Mouse (Mus musculus): ENCODE measurements at regions not wholly inside any gene's neighbourhood (a gene's known extent, or its start where the extent isn't known, plus 50 kb on each side); places are given as distances from the start of the nearest gene placed in this dataset.

DNA sequence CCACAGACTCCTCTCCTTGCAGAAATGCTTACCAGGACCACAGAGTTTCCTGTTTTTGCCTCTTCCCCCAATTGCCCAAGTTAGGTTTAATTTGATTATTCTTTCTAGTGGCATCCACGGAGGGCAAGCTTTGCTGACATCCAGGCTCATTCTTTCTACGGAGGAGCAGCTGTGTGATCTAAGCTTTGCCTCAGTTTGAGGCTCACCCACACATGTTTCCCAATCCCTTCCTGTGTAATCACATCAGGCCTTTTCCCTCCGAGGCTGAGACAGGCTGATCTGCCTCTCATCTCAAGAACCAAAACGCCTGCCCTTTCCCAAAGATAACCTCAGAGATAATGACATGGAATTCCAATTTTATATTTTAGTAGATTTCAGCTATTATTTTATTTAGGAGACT is 107.4 kb upstream of the Zfp648 start:
- 69% methylated on average over 4 of the region's 4 CpGs for WGBS
- Histone ChIP-seq H3K36me3 (ENCODE audit: insufficient read depth, low read length) (no peaks in the 10 kb centered on the region), H3K4me3 (ENCODE audit: low read length) (no peak overlapping the region), H3K9me3 (ENCODE audit: low read length) (no peaks in the 10 kb centered on the region), H3K27me3 (ENCODE audit: insufficient read depth, low read length) (no peaks in the 10 kb centered on the region), H3K27ac (ENCODE audit: low read length) (no peak overlapping the region), H3K4me1 (ENCODE audit: insufficient read depth, low read length) (no peaks in the 10 kb centered on the region), H3K4me2 (replicated peaks; ENCODE audit: low read depth, low read length) (no peak overlapping the region), H3K9ac (replicated peaks; ENCODE audit: low read length) (no peak overlapping the region)
- no peak for ATAC-seq (ENCODE audit: low FRiP score, low TSS enrichment)

GRCm38 (mm10) chr1:154094357-154094756 is 106.6 kb upstream of the Zfp648 start:
- 80% methylated on average over 5 of the region's 5 CpGs for WGBS

GRCm38 (mm10) chr1:154096113-154096512 is 104.9 kb upstream of the Zfp648 start:
- Histone ChIP-seq H3K27me3 (ENCODE audit: insufficient read depth, low read length) (no peaks in the 10 kb centered on the region), H3K27ac (ENCODE audit: low read length) (no peak overlapping the region), H3K4me2 (replicated peaks; ENCODE audit: low read depth, low read length) (no peak overlapping the region), H3K4me1 (ENCODE audit: insufficient read depth, low read length) (no peaks in the 10 kb centered on the region), H3K36me3 (ENCODE audit: insufficient read depth, low read length) (no peaks in the 10 kb centered on the region), H3K9me3 (ENCODE audit: low read length) (no peaks in the 10 kb centered on the region), H3K9ac (replicated peaks; ENCODE audit: low read length) (no peak overlapping the region), H3K4me3 (ENCODE audit: low read length) (no peak overlapping the region)
- no peak for ATAC-seq (ENCODE audit: low FRiP score, low TSS enrichment)
- 86% methylated on average over 7 of the region's 7 CpGs for WGBS

More at GRCm38 (mm10) chr1:154094357-154094756, 106.6 kb upstream of the Zfp648 start:
- Histone ChIP-seq H3K27ac (ENCODE audit: low read length) (no peak overlapping the region), H3K9me3 (ENCODE audit: low read length) (no peaks in the 10 kb centered on the region), H3K4me3 (ENCODE audit: low read length) (no peak overlapping the region), H3K4me2 (replicated peaks; ENCODE audit: low read depth, low read length) (no peak overlapping the region), H3K36me3 (ENCODE audit: insufficient read depth, low read length) (no peaks in the 10 kb centered on the region), H3K4me1 (ENCODE audit: insufficient read depth, low read length) (no peaks in the 10 kb centered on the region), H3K9ac (replicated peaks; ENCODE audit: low read length) (no peak overlapping the region), H3K27me3 (ENCODE audit: insufficient read depth, low read length) (no peaks in the 10 kb centered on the region)
- ATAC-seq (ENCODE audit: low FRiP score, low TSS enrichment), result no peak

DNA sequence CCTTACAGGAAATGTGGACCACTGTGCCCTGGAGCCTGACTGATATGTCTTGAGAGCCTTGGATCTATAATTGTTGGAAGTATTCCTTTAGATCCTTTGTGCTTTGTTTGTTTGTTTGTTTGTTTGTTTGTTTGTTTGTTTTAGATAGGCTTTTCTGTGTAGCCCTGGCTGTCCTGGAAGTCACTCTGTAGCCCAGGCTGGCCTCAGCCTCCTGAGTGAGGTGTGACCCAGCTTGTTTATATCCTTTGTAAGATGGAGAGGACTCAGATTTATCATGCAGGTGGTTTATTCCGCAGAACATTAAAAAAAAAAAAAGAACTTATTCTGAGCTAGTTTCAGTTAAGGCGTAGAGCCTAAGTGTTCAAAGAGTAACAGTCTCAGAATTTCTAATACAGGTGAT is 104.1 kb upstream of the Zfp648 start:
- H3K4me2 ChIP-seq (replicated peaks; ENCODE audit: low read depth, low read length), result no peak overlapping the region
- H3K9ac ChIP-seq (replicated peaks; ENCODE audit: low read length), result no peak overlapping the region
- no peak overlapping the region for H3K27ac ChIP-seq (ENCODE audit: low read length)
- no peaks in the 10 kb centered on the region for H3K36me3 ChIP-seq (ENCODE audit: insufficient read depth, low read length)
- no peaks in the 10 kb centered on the region for H3K4me1 ChIP-seq (ENCODE audit: insufficient read depth, low read length)
- no peaks in the 10 kb centered on the region for H3K9me3 ChIP-seq (ENCODE audit: low read length)
- no peaks in the 10 kb centered on the region for H3K27me3 ChIP-seq (ENCODE audit: insufficient read depth, low read length)
- 91% methylated on average over 2 of the region's 2 CpGs for WGBS
- ATAC-seq (ENCODE audit: low FRiP score, low TSS enrichment), result no peak
- no peak overlapping the region for H3K4me3 ChIP-seq (ENCODE audit: low read length)

DNA sequence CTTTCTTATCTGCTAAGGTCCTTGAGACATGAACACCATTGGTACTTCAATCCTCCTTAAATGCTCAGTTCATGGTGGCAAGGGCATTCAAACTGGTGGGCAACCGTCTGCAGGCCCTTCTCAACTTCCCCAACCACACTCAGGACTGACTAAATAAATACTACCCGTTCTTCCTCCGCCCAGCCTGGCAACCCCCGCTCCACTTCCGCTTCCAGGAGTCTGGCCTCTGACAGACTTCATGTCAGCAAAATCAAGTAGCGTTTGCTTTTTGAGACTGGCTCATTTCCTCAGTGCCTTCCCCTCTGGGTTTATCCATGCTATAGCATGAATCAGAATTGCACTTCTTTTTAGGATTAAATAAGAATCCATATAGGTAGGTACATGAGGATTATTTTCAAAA is 103.3 kb upstream of the Zfp648 start:
- H3K4me1 ChIP-seq (ENCODE audit: insufficient read depth, low read length), result peaks cover 3% of the 10 kb centered on the region; the same call in 1 of the 2 replicates
- no peak for ATAC-seq (ENCODE audit: low FRiP score, low TSS enrichment)
- no peak overlapping the region for H3K4me2 ChIP-seq (replicated peaks; ENCODE audit: low read depth, low read length)
- no peak overlapping the region for H3K4me3 ChIP-seq (ENCODE audit: low read length)
- 35% methylated on average over 6 of the region's 6 CpGs for WGBS
- no peak overlapping the region for H3K27ac ChIP-seq (ENCODE audit: low read length)
- no peak overlapping the region for H3K9ac ChIP-seq (replicated peaks; ENCODE audit: low read length)
- H3K9me3 ChIP-seq (ENCODE audit: low read length), result no peaks in the 10 kb centered on the region
- no peaks in the 10 kb centered on the region for H3K36me3 ChIP-seq (ENCODE audit: insufficient read depth, low read length)
- no peaks in the 10 kb centered on the region for H3K27me3 ChIP-seq (ENCODE audit: insufficient read depth, low read length)

DNA sequence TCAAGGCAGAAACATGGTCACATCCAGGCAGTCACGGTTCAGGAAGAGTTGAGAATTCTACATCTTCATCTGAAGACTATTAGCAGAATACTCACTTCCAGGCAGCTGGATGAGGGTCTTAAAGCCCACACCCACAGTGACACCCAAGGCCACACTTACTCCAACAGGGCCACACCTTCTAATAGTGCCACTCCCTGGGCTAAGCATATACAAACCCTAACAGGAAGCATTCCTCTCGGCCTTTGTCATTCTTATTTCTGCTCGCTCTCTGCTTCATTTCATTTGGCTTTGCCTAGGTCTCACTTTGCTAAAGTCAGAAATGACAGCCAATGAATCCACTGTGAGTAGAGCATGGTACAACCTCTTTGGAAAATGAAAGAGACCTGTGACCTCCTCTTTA is 100.4 kb upstream of the Zfp648 start:
- WGBS, result 88% methylated on average over 3 of the region's 3 CpGs
- no peak for ATAC-seq (ENCODE audit: low FRiP score, low TSS enrichment)
- no peak overlapping the region for H3K4me3 ChIP-seq (ENCODE audit: low read length)

GRCm38 (mm10) chr1:154101433-154101832 is 99.6 kb upstream of the Zfp648 start:
- ATAC-seq (ENCODE audit: low FRiP score, low TSS enrichment), result no peak
- H3K27me3 ChIP-seq (ENCODE audit: insufficient read depth, low read length), result no peaks in the 10 kb centered on the region
- H3K4me3 ChIP-seq (ENCODE audit: low read length), result no peak overlapping the region
- H3K4me1 ChIP-seq (ENCODE audit: insufficient read depth, low read length), result peaks cover 11% of the 10 kb centered on the region
- H3K9ac ChIP-seq (replicated peaks; ENCODE audit: low read length), result no peak overlapping the region
- no peak overlapping the region for H3K27ac ChIP-seq (ENCODE audit: low read length)
- 79% methylated on average over 1 of the region's 1 CpGs for WGBS
- H3K9me3 ChIP-seq (ENCODE audit: low read length), result no peaks in the 10 kb centered on the region
- H3K4me2 ChIP-seq (replicated peaks; ENCODE audit: low read depth, low read length), result no peak overlapping the region
- H3K36me3 ChIP-seq (ENCODE audit: insufficient read depth, low read length), result no peaks in the 10 kb centered on the region

More for the DNA sequence above, 100.4 kb upstream of the Zfp648 start:
- no peaks in the 10 kb centered on the region for H3K9me3 ChIP-seq (ENCODE audit: low read length)
- peaks cover 11% of the 10 kb centered on the region for H3K4me1 ChIP-seq (ENCODE audit: insufficient read depth, low read length)
- no peak overlapping the region for H3K9ac ChIP-seq (replicated peaks; ENCODE audit: low read length)
- H3K4me2 ChIP-seq (replicated peaks; ENCODE audit: low read depth, low read length), result no peak overlapping the region
- no peak overlapping the region for H3K27ac ChIP-seq (ENCODE audit: low read length)
- no peaks in the 10 kb centered on the region for H3K27me3 ChIP-seq (ENCODE audit: insufficient read depth, low read length)
- H3K36me3 ChIP-seq (ENCODE audit: insufficient read depth, low read length), result no peaks in the 10 kb centered on the region

DNA sequence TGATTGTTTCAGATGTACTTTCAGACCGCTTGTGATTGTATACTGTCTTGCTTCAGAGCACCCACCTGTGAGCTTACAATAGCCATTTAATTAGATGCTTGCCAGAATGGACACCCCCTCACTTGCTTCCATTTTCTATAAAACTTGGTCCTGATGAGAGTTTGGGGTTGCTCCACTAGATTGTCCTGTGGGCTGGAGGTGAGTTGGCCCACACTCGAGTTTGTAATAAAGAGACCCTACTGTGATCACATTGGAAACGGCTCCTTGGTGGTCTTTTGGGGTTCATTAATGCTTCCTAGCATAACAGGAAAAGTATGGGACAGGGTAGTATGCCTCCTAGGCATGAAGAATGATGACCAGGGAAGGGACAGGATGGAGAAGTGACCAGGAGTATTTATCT is 98.8 kb upstream of the Zfp648 start:
- H3K9me3 ChIP-seq (ENCODE audit: low read length), result no peaks in the 10 kb centered on the region
- H3K9ac ChIP-seq (replicated peaks; ENCODE audit: low read length), result no peak overlapping the region
- H3K4me1 ChIP-seq (ENCODE audit: insufficient read depth, low read length), result peaks cover 11% of the 10 kb centered on the region
- no peaks in the 10 kb centered on the region for H3K27me3 ChIP-seq (ENCODE audit: insufficient read depth, low read length)
- H3K4me2 ChIP-seq (replicated peaks; ENCODE audit: low read depth, low read length), result no peak overlapping the region
- H3K4me3 ChIP-seq (ENCODE audit: low read length), result no peak overlapping the region
- no peak for ATAC-seq (ENCODE audit: low FRiP score, low TSS enrichment)
- H3K36me3 ChIP-seq (ENCODE audit: insufficient read depth, low read length), result no peaks in the 10 kb centered on the region
- WGBS, result 85% methylated on average over 3 of the region's 3 CpGs
- 0 out of 2 replicates have a peak overlapping the region, but pooled peaks have one; percentile 67 for H3K27ac ChIP-seq (ENCODE audit: low read length)

GRCm38 (mm10) chr1:154102871-154103596 is 98.0 kb upstream of the Zfp648 start:
- H3K36me3 ChIP-seq (ENCODE audit: insufficient read depth, low read length), result no peaks in the 10 kb centered on the region
- no peaks in the 10 kb centered on the region for H3K27me3 ChIP-seq (ENCODE audit: insufficient read depth, low read length)
- WGBS, result 27% methylated on average over 15 of the region's 15 CpGs
- peak; percentile 82 for ATAC-seq (ENCODE audit: low FRiP score, low TSS enrichment)
- peak overlapping the region; percentile 67 for H3K27ac ChIP-seq (ENCODE audit: low read length)
- no peak overlapping the region for H3K4me3 ChIP-seq (ENCODE audit: low read length)
- no peaks in the 10 kb centered on the region for H3K9me3 ChIP-seq (ENCODE audit: low read length)
- H3K9ac ChIP-seq (replicated peaks; ENCODE audit: low read length), result no peak overlapping the region
- no peak overlapping the region for H3K4me2 ChIP-seq (replicated peaks; ENCODE audit: low read depth, low read length)
- peaks cover 11% of the 10 kb centered on the region for H3K4me1 ChIP-seq (ENCODE audit: insufficient read depth, low read length)

DNA sequence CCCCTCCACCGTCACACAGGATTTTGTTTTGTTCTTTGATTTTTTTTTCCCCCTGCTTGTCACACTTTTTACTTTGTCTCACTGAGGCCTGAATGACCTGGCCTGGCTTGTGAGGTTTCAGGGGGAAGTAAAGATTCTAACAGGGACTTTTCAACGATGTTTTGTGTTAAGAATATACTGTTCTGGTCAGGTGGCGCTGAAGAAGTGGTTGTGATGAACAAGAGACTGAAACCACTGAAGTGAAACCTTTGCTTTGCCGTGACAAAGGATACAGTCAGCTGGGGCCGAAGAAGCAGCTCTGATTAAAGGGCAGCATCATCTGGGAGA is 97.4 kb upstream of the Zfp648 start:
- Histone ChIP-seq H3K36me3 (ENCODE audit: insufficient read depth, low read length) (no peaks in the 10 kb centered on the region), H3K27me3 (ENCODE audit: insufficient read depth, low read length) (no peaks in the 10 kb centered on the region), H3K9me3 (ENCODE audit: low read length) (no peaks in the 10 kb centered on the region), H3K27ac (ENCODE audit: low read length) (peak overlapping the region; percentile 67), H3K4me2 (replicated peaks; ENCODE audit: low read depth, low read length) (no peak overlapping the region), H3K9ac (replicated peaks; ENCODE audit: low read length) (no peak overlapping the region), H3K4me1 (ENCODE audit: insufficient read depth, low read length) (peaks cover 11% of the 10 kb centered on the region), H3K4me3 (ENCODE audit: low read length) (no peak overlapping the region)
- ATAC-seq (ENCODE audit: low FRiP score, low TSS enrichment), result no peak
- WGBS, result 44% methylated on average over 5 of the region's 5 CpGs

Measured in kidney, embryonic 16.5 days (tissue).